Mouse (Mus musculus) liver, embryonic 14.5 days (tissue): ENCODE data around the gene Uox.

Experiments used
- CTCF ChIP-seq: IDR thresholded peaks from 2 replicates; pipeline ENCODE4 v1.5.1; 2016; ENCODE audit warnings: antibody characterized with exemption, low read depth, control low read depth
- EP300 ChIP-seq: IDR thresholded peaks from 2 replicates; pipeline ENCODE4 v1.6.1; 2016; ENCODE audit warnings: antibody characterized with exemption, low read depth

- TF ChIP-seq CTCF (no peak), EP300 (peak; percentile 41)
Measured at GRCm38 (mm10) chr3:146520798-146521651, 49.2 kb upstream of the Uox start, which contains the start of gene Rpf1.
